Mouse (Mus musculus) spleen, adult 2 months (tissue): Measurements from ENCODE around the gene Isyna1.

Experiments
- CTCF ChIP-seq: fragments of 200-500 bp; IDR thresholded peaks from 2 replicates; pipeline ENCODE4 v1.5.1; 2011; ENCODE audit warnings: mild to moderate bottlenecking, inconsistent platforms; ENCODE audit not compliant: insufficient read depth, insufficient read length, insufficient replicate concordance; ENCODE audit errors: extremely low read depth
- POLR2A ChIP-seq: fragments of 200-500 bp; IDR thresholded peaks from 2 replicates; pipeline ENCODE4 v1.6.1; 2011; ENCODE audit warnings: low read depth, low read length, inconsistent platforms

GRCm38 (mm10) chr8:70616645-70617044 lies 22.5 kb downstream of the Isyna1 start:
- TF ChIP-seq CTCF, result no peak
- TF ChIP-seq POLR2A, result no peak
